8 mouse cellular contexts compared by ENCODE assay signal in the genomic region with DNA sequence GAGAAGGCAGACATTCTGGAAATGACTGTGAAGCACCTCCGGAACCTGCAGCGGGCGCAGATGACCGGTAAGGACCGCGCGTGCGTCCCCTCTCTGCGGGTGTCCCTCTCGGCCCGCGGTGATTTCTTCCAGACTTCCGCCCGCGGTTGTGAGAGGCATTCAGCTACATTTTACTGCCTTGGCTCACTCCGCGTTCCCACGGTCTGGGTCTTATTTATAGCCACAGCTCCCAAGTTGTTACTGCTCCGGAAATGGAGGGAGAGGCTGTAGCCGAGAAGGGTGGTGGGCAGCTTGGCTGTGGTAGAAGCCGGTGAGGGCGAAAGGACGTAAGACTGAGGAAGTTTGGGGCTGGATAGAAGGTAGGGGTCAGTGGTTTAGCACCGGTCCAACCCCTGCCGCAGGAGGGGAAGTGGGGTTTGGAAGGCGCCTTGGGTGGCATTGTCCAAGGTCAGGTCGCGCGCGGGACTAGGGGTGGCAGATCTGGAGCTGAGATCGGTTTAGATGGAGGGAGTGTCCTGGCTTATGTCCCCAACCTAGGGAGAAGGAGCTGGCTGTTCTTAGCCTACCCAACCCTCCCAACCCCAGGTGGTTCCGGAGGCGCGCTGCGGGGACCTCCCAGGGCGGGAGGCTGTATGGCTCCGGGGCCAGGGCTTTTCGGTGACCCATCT. TPM values are rescaled to one million over a fixed set of nuclear protein-coding genes. Genes with fewer than 3 reads are reported as not detected.
DNase-seq lines count a peak whose midpoint lies in the region; ATAC-seq and TF ChIP-seq lines count a peak whose summit lies in the region.

No protein-coding gene starts in this region.

- no peak for ATAC-seq in hindbrain, embryonic 13.5 days (ENCODE audit: low FRiP score)
- ATAC-seq in midbrain, embryonic 12.5 days (ENCODE audit: low FRiP score, low read depth) = no peak

- under 1% methylated on average over 38 of the region's 38 CpGs for WGBS in hindbrain, embryonic 13.5 days
- WGBS in midbrain, embryonic 12.5 days = under 1% methylated on average over 38 of the region's 38 CpGs

- H3K27ac ChIP-seq in gastrocnemius, adult 2 months = peak overlapping the region; percentile 98
- peak overlapping the region; percentile 84 for H3K27ac ChIP-seq in hindbrain, embryonic 13.5 days
- peak overlapping the region; percentile 69 for H3K27ac ChIP-seq in midbrain, embryonic 12.5 days (replicated peaks)

- DNase-seq in layer of hippocampus, adult 11-12 months (ENCODE audit: low spot score) = peak; percentile 37
- DNase-seq in layer of hippocampus, adult 8-10 months (ENCODE audit: low spot score in 2 of 2) = no peak
- peak; percentile 54 to 59 for DNase-seq in cerebellum, postnatal 36 days
- DNase-seq in gastrocnemius, adult 2 months = peak; percentile 80
- DNase-seq in left cerebral cortex, postnatal 25 days (ENCODE audit: low spot score in 2 of 2) = peak; percentile 59 to 76
- peak; percentile 34 to 74 for DNase-seq in spleen, postnatal 4 days (ENCODE audit: low spot score in 2 of 2)

- intact Hi-C loops in gastrocnemius, adult 2 months (cut with DNase I) = loop anchor here (2.0 kb wide), 2 partner anchors 70 to 338 kb away; no protein-coding TSS in a partner anchor
- intact Hi-C loops in left cerebral cortex, postnatal 25 days (cut with DNase I) = loop anchor here (1.0 to 10.0 kb wide), 4 partner anchors 57 to 412 kb away; no protein-coding TSS in a partner anchor

- no peaks in the 10 kb centered on the region for H3K9me3 ChIP-seq in hindbrain, embryonic 13.5 days
- H3K9me3 ChIP-seq in midbrain, embryonic 12.5 days = no peaks in the 10 kb centered on the region

- peak overlapping the region; percentile 98 for H3K4me2 ChIP-seq in hindbrain, embryonic 13.5 days
- peak overlapping the region; percentile 98 for H3K4me2 ChIP-seq in midbrain, embryonic 12.5 days (replicated peaks)

- H3K4me1 ChIP-seq in hindbrain, embryonic 13.5 days (replicated peaks) = peaks cover 68% of the 10 kb centered on the region
- peaks cover 62% of the 10 kb centered on the region for H3K4me1 ChIP-seq in midbrain, embryonic 12.5 days

- peak; percentile 15; the same call in 1 of the 2 replicates for TF ChIP-seq CTCF in gastrocnemius, adult 2 months (IDR thresholded peaks at IDR 0.05)

- H3K27me3 ChIP-seq in hindbrain, embryonic 13.5 days = peaks cover 74% of the 10 kb centered on the region
- peaks cover 58% of the 10 kb centered on the region for H3K27me3 ChIP-seq in midbrain, embryonic 12.5 days

- H3K36me3 ChIP-seq in hindbrain, embryonic 13.5 days = no peaks in the 10 kb centered on the region
- no peaks in the 10 kb centered on the region for H3K36me3 ChIP-seq in midbrain, embryonic 12.5 days

- peak overlapping the region; percentile 89 for H3K4me3 ChIP-seq in gastrocnemius, adult 2 months
- peak overlapping the region; percentile 56 for H3K4me3 ChIP-seq in hindbrain, embryonic 13.5 days
- peak overlapping the region; percentile 67 for H3K4me3 ChIP-seq in midbrain, embryonic 12.5 days

- H3K9ac ChIP-seq in hindbrain, embryonic 13.5 days = peak overlapping the region; percentile 76
- H3K9ac ChIP-seq in midbrain, embryonic 12.5 days (replicated peaks) = peak overlapping the region; percentile 67

RNA-seq across cellular contexts. Expression of a gene that starts 2.1 kb away (rescaled TPM):
- 10 to 100 TPM; 21.8 to 37.1 (median 23.1) TPM for total RNA-seq in layer of hippocampus, adult 8-10 months (2022)
- total RNA-seq in gastrocnemius, adult 2 months (2021) = 10 to 100 TPM in 1 of 2 experiments, 1 to 10 TPM in 1; 9.5 to 11.1 TPM
- 14.6 and 19.1 TPM in 2 replicates for polyA plus RNA-seq in hindbrain, embryonic 13.5 days (2015; fragmentation: Nextera tagmentation; extraction: Ambion mirVana)
- total RNA-seq in left cerebral cortex, postnatal 25 days (2021) = 10 to 100 TPM; 13.8 to 16.1 TPM
- polyA plus RNA-seq in midbrain, embryonic 12.5 days (2016; fragmentation: Nextera tagmentation; extraction: Ambion mirVana) = 30.5 and 37.9 TPM in 2 replicates

Comparison
In these comparisons a context has a peak if more than half of its experiments do, and no peak if none do; other contexts are left out.
1. DNase-seq: peak in layer of hippocampus, adult 11-12 months (single experiment), cerebellum, postnatal 36 days (2 of 2), gastrocnemius, adult 2 months (single experiment), left cerebral cortex, postnatal 25 days (2 of 2) and spleen, postnatal 4 days (2 of 2); none in layer of hippocampus, adult 8-10 months (0 of 2).
2. Peak in every context shown above with its lines, with median percentiles within 50 percentile points of each other: H3K27ac ChIP-seq and H3K4me3 ChIP-seq.